Mouse (Mus musculus) telencephalon, adult 2 months (tissue): ENCODE measurements around the gene Epn1.
"Not testable (repeated sequence)": the region's sequence is repeated elsewhere in the genome, so short reads cannot be mapped to it uniquely, and the experiment has no call there.

ENCODE experiments used
- DNase-seq: peaks from one replicate; pipeline ENCODE4 v3.0.0-alpha.2; 2011; ENCODE audit warnings: low read depth, low spot score

The Epn1 gene

GRCm38 (mm10) chr7:5058631-5059030 lies 21.4 kb upstream of the Epn1 start:
- no peak for DNase-seq

- no peak for DNase-seq
Observed at GRCm38 (mm10) chr7:5059421-5059820, 20.6 kb upstream of the Epn1 start.

- no peak for DNase-seq
Observed at GRCm38 (mm10) chr7:5060239-5060731, 19.8 kb upstream of the Epn1 start.

DNA sequence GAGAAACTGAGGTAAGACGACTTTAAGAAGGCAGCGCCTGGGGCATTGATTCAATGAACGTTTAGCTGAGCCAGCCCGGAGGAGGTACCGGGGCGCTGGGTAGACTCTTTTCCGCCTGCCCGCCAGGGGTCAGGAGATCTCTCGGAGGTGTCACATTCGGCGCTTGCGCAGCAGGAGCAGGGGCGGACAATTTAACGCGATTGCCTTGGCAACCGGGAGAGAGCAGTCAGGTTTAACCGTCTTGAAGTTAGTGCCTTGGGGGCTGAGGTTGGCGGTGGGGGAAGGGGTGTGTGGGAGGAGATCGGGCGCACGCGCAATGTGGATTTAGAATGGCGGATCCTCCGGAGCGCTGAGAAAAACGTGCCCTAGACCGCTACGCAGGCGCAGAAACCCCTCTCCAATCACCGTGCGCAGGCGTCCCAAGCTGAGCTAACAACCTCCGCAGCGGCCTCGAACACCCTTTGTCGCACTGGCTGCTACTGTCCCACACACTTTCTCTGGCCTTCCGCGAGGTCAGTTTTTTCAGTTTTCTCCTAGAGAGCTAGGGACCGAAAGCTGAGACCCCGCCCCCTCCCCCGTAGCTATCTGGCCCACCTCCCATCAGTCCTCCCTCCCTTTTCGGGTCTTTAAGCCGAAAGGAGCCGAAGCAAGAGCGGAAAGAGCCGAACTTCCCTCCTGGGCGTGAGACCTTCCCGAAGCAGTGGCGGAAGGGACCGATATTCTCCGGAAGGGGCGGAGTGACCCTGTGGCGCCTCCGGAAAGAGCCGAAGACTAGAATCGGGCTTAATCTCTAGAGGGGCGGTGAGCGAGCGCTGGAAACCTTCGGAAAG lies 18.9 kb upstream of the Epn1 start:
- DNase-seq: peak; percentile 97

DNA sequence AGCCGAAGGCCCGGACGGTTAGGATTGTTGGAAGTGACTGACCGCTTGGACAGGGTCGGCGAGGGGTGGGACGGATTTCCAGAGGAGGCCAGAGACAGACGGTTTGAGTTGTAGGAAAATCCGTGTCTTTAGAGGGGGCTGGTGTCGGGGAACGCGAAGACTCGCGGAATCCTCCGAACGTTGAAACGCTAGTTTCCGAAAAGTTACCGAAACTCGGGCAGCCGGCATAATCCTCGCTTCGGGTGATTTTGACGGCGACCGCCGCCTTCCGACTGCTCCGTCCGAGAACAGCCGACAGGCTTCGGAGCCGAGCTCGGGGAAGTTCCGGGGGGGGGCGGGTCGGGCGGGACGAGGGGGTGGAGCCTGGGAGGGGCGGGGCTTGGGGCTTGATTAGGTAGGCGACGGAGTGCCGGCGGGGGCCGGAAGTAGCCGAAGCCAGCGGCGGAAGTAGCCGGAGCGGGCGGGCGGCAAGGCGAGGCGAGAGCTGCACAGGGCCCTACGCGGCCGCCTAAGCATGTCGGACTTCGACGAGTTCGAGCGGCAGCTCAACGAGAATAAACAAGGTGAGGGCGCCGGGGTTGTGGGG lies 18.2 kb upstream of the Epn1 start, which contains the start of gene U2af2:
U2af2 (plus strand) TSS at position 370 of the 586 bp plus-strand sequence.
- DNase-seq: peak; percentile 90

DNA sequence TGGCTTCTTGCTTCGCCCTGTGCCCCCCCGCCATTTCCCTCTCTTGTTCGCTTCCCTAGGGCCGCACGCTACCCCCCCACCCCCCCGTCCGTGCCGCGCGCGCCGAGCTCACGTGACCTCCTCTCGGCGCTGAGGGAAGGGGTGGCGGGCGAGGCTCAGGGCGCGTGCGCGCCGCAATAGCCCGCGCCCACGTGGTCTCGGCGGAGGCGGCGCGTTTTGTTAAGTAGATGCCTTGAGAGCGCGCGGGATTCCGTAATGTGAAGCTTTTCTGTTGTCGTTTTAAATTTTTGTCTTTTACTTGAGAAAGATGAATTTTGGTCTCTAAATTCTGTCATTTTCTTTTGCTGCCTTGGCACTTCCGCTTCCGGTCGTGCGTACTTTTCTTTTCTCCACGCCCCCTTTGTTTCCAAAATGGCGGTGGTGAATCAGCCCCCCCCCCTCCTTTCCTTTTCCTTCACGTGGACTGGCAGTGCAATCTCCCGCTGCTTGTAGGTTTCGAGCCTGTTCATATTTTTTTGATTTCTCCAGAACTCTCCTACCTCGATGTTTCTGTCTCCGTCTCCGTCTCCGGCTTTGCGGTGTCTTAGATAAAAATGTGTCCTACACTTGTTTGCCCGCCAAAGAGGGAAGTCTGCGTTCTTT lies 17.6 kb upstream of the Epn1 start:
- DNase-seq: no peak

DNA sequence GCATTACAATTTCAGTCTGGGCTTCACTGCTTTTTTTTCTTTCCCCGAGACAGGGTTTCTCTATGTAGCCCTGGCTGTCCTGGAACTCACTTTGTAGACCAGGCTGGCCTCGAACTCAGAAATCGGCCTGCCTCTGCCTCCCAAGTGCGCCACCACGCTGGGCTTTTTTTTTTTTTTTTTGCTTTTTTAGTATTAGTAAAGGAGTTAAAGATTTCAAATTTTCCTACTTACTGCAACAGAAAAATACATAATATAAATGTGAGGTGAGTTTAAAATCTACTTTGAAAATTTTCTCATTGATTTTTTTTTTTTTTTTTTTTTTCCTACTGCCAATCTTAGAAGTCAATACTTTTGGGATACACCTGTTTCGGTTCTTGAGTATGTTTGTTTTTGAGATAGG lies 15.1 kb upstream of the Epn1 start:
- no peak for DNase-seq

DNA sequence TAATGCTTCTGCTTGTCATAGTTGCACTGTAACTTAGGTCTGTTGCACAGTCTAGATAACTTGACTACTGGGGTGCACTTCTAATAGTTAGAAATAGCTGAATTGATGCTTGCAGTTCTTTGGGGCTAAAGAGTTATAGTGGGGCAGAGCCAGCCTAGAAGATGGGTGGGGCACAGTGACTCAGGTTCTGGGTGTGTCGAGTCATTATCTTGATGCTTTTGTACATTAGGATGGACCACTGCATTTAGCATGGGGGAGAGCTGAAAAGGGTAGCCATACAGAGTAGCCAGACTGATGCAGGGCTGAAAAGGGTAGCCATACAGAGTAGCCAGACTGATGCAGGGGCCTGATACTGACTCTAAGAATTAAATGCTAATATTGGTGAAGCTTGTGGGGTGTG lies 6.4 kb upstream of the Epn1 start:
- no peak for DNase-seq

GRCm38 (mm10) chr7:5074984-5075383 lies 5.1 kb upstream of the Epn1 start:
- no peak for DNase-seq

DNA sequence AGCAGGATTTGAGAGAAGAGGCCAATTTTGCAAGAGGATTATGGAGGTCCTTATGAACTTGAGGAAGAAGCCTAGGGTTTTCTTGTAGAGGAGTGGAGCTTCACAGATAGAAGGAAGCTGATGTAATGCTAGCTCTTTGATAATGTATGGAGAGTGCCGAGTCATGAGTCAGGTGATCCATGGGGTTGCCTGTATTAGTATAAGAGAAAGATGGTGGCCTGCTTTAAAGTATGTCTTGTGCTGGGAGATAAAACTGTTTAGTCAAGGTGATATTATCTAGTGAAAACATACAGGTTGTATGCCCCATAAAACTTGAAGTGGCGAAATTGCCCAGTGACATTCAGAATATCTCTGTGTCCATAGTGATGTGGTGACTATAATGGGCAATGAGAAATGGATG lies 3.1 kb upstream of the Epn1 start:
- no peak for DNase-seq

GRCm38 (mm10) chr7:5079365-5080009 lies 548 bp upstream of the Epn1 start:
- DNase-seq: not testable (repeated sequence)

DNA sequence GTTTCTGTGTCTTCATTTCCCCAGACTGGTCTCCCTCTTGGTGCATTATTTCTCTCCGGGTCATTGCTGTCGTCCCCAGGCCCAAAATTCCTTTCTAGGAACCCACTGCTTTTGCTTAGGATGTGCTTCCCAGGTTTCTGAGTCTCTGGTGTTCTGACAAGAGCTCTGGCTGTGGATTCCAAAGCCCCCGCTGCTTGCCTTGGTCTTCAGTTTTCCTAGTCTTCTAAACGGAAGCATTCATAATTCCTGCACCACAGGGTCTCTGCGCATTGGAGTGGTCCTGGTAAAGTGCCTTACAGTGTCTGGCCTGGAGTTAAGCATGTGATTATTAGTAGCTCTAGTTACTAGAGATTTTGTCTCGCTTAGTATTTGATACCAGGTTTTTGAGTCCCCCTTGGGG lies 780 bp downstream of the Epn1 start:
- no peak for DNase-seq

DNA sequence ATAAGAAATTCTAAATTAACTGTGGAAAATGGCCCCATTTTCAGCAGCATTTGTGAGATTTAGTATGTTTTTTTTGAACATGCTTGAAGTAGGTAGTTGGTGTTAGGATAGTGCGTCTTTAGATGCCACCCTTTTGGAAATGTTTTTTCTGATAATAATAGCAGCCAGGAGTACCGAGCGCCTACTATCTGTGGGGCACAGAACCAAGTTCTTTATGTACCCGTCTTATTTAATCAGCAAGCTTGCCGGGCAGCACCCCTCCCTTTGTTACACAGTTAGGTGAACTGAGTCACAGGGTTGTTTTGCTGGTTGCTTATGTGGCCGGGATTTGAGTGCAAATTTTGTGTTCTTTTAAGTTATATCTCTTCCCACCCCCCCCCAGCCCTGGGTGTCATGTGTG lies 1.2 kb downstream of the Epn1 start:
- DNase-seq: no peak

DNA sequence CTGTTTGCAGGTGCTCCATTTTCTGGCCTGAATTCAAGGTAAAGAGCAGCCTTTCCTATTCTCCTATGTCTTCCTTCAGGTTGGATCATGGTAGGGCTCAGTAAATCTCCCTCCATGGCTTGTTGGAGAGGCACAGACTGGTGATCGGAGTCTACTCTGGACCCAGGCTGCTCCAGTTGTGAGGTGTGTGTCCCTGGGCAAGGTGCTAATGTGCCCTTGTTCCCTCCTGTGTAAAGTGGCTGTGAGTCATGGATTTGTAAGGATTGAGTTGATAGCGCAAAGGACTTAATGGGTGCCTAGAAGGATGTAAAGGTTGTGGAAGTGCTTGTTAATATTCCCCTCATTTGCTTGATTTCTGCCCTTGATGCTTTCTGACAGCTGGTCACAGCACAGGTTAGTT lies 1.9 kb downstream of the Epn1 start:
- DNase-seq: no peak

DNA sequence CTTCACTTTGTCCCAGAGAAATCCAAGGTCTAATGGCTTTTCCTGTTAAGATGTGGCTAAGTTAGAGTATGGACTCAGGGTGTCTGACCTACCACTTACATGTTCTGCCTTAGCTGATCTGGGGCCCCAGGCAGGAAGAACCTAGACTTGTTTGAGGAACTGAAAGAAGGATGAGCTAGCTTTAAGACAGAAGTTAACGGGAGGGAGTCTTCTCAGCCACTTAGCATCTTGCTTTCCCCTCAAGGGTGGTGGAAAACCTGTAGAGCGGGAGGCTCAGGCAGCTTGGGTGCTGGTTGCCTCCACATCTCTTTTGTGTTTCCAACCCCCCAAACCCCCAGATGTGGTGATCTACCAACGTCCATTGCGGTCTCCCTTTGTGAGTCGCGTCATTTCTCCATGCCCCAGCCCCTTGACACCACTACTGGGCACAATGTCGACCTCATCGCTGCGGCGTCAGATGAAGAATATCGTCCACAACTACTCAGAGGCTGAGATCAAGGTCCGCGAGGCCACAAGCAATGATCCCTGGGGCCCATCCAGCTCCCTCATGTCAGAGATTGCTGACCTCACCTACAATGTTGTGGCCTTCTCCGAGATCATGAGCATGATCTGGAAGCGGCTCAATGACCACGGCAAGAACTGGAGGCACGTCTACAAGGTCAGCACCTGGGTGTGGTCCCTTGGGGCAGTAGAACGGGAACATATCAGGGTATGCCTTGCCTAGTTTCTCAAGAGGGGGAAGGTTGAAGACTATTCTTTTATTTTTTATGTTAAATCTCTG lies 3.5 kb downstream of the Epn1 start:
- DNase-seq: no peak

GRCm38 (mm10) chr7:5085512-5085911 lies 5.5 kb downstream of the Epn1 start:
- DNase-seq: no peak

GRCm38 (mm10) chr7:5086921-5087440 lies 6.9 kb downstream of the Epn1 start:
- DNase-seq: no peak

DNA sequence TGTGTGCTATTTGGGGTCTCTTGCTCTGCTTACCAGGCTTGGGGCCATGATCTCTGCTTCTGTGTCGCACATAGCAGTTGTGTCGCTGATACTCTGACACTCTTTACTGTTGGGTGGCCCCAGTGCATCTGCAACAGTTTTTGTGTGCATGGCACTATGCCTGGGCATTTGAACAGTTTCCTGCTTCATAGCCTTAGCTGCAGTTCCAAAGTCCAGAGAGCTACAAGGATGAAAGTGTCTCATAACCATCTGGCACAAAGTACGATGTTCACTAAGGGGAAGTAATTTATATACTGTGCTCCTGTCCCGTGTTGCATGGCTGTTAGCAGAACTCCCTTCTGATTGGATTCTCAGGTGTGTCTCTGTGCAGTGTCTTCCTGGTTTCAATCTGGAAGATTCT lies 7.9 kb downstream of the Epn1 start:
- DNase-seq: no peak

- no peak for DNase-seq
Observed at GRCm38 (mm10) chr7:5089853-5090252, 9.8 kb downstream of the Epn1 start.

GRCm38 (mm10) chr7:5091008-5091728 lies 11.1 kb downstream of the Epn1 start:
- DNase-seq: no peak
